Mouse (Mus musculus): ENCODE measurements at regions not wholly inside any gene's neighbourhood (a gene's known extent, or its start where the extent isn't known, plus 50 kb on each side); places are given as distances from the start of the nearest gene placed in this dataset.

DNA sequence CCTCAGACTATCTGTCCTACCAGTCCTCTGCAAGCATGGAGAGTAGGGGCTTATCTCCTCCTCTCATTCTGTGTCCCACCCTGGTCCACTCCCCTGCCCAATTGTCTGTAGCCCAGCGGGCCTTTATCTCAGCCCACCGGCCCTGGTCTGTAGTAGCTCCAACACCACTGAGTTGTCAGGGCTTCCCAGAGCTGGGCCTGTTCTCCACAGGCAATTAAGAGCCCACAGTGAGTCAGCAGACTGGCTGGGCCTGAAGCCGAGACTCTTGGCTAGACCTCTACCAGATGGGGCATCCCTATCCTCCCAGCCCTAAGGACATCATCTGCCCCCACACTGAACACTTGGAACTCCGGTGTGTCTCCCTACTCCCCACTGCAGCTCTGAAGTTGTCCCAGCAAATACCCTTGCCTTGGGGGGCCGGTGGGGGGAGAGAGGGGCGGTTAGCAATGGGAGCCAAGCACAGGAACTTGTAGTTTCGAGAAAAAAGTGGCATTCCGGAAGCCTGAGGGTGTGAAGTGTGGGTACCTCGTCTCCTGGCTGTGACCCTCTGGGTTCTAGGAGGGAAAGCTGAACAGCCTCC lies 64.7 kb upstream of the Dlg1 start:
- peak in 1 of 2 experiments; percentile 19 for DNase-seq (ENCODE audit: low spot score in 2 of 2)

GRCm38 (mm10) chr16:31598989-31599421 lies 64.2 kb upstream of the Dlg1 start:
- DNase-seq (ENCODE audit: low spot score in 2 of 2), result peak in 1 of 2 experiments; percentile 26

- no peak for DNase-seq (ENCODE audit: low spot score in 2 of 2)
These were observed 62.0 kb upstream of the Dlg1 start for GRCm38 (mm10) chr16:31601278-31601677.

GRCm38 (mm10) chr16:31603185-31603584 lies 60.1 kb upstream of the Dlg1 start:
- DNase-seq (ENCODE audit: low spot score in 2 of 2), result peak; percentile 15 to 18

DNA sequence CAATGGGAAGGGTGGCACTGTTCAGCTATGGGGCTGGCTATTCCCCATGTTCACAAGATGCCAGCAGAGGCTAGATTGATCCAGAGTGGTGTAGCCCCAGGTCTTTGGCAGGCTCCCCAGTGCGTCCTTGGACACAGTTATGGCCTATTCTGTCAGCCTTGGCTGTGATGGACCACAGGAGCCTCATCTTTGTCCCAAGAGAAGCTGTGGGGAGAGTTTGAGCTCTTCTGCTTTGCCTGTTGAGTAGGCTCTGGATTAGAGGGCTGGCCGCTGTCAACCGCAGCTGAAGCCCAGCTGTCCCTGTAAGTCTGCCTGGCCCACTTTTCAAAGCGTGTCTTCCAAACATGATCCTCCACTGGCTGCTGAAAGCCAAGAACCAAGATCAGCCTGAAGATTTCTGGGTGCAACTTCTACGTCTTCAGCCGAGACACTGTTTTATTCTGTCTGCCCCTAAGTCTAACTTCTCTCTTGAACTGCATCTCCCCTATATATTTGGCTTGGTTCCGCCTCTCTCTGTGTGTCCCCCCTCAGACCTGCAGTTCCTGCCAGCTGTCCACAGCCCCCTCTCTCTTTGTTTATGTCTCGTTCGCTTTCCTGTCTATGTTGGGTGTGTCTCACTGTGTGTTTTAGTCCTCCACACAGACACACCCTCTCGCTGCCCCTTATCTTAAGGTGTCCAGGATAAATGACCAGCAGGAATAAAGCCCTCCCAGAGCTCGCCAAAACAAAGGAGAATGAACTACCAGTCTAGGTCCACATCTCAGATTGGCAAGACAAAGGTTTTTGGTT lies 56.7 kb upstream of the Dlg1 start:
- DNase-seq (ENCODE audit: low spot score in 2 of 2), result no peak

DNA sequence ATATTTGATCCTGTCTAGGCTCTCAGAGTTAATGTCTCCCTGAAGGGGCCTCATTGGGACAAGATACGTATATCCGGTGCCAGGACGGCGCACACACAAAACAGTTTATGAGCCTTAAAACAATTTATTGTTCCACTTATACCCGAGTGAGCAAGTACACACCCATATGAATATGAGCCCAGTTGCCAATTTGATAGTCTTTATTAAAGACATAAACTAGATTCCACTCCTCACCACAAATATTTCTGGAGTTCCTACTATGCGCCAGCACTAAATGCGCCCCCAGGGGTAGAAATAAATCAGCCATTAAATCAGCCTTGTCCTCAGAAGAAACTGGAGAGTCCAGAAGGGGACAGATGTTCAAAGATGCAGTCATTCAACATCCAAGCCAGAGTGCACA lies 54.3 kb upstream of the Dlg1 start:
- no peak for DNase-seq (ENCODE audit: low spot score in 2 of 2)

DNA sequence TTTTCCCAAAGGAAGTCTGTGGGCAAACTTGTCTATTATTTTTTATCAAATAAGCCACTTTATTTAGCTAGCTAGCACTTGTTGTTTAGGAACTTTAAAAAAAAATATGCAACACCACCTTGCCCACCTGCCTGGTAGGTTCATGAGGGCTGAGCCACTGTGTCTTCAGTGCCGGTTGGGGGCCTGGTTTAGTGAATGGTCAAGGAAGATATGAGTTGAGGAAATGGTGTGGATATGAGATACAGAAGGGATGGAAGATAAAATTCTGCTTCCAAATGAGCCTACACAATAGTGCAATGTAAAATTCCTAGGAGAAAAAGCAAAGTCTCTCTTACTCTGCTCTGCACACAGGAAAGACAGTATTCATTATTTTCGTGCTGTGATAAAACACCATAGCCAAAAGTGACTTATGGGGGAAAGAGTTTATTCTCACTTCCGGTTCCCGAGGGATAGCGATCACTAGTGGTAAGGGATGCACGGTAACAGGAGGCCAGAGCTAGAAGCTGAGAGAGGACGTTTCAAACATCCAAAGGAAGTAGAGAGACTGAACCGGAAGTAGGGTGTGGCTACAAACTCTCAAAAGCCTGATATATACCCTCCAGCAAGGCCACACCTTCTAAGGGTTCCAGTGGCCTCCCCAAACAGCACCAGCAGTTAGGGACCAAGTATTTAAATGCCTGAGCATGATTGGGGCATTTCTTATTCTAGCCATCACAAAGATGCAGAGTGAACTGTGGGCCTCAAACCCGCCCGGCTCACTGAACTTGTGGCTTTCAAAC lies 53.7 kb upstream of the Dlg1 start:
- DNase-seq (ENCODE audit: low spot score in 2 of 2), result no peak

Measured in layer of hippocampus, adult 8-10 months (tissue).